Mouse (Mus musculus): ENCODE measurements around the gene Cldn4.

Cldn4 gene

GRCm38 (mm10) chr5:134945266-134945959 is 1.3 kb downstream of the Cldn4 start:
- no peak for TF ChIP-seq GATA4 (IDR thresholded peaks at IDR 0.05; ENCODE audit: insufficient replicate concordance, low read length)

DNA sequence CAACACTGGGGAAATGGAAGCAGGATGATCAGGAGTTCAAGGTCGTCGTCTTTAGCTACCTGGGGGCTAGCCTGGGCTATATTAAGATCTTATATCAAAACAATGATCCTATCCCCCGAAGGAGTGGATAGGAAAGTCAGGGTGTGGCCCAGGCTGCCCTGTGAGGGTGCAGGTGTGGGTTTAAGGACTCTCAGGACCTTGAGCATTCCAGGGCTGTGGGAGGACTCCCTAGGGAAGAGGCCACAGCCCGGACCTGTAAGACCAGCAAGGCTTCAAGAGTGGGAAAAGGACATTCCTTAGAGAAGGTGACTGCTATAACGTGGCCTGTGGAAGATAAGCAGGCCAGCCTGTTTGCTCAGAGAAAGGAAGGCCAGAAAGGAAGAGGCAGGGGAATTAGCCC is 2.6 kb downstream of the Cldn4 start:
- TF ChIP-seq GATA4 (IDR thresholded peaks at IDR 0.05; ENCODE audit: insufficient replicate concordance, low read length): no peak

DNA sequence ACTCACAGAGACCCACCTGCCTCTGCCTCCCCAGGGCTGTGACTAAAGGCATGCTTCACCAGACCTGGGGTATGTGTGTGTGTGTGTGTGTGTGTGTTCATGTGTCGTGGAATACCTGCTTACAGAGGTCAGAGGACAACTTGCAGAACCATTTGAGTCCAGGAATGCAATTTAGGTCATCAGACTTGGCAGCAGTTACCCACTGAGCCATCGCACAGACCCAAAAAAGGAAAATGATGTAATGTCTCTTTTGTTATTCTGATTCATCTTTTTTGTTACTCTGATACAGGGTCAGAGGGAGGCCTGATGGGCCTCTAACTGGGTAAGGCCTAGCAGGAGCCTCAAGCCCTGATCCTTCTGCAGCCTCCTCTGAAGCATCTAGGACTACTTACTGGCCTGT is 4.0 kb downstream of the Cldn4 start:
- no peak for TF ChIP-seq GATA4 (IDR thresholded peaks at IDR 0.05; ENCODE audit: insufficient replicate concordance, low read length)

GRCm38 (mm10) chr5:134941472-134942209 is 5.1 kb downstream of the Cldn4 start:
- TF ChIP-seq GATA4 (IDR thresholded peaks at IDR 0.05; ENCODE audit: insufficient replicate concordance, low read length): no peak

DNA sequence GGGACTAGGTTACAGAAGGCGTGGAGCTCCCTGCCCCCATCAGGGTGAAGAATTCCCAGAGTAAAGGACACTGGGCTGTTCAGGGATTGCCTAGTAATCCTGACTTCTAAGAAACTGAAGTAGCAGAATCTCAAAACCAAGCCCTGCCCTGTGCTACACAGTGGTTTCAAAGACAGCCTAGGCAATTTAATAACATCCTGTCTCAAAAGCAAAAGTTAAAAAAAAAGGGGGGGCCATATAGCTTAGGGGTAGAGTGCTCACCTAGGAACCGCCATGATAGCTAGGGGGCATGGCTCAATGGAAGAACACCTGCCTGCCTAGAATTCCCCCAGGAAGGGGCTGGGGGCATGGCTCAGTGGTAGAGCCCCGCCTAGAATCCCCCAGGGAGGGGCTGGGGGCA is 7.7 kb downstream of the Cldn4 start:
- TF ChIP-seq GATA4 (IDR thresholded peaks at IDR 0.05; ENCODE audit: insufficient replicate concordance, low read length): no peak

- no peak for TF ChIP-seq GATA4 (IDR thresholded peaks at IDR 0.05; ENCODE audit: insufficient replicate concordance, low read length)
These were observed 10.0 kb downstream of the Cldn4 start for GRCm38 (mm10) chr5:134936626-134937185.

DNA sequence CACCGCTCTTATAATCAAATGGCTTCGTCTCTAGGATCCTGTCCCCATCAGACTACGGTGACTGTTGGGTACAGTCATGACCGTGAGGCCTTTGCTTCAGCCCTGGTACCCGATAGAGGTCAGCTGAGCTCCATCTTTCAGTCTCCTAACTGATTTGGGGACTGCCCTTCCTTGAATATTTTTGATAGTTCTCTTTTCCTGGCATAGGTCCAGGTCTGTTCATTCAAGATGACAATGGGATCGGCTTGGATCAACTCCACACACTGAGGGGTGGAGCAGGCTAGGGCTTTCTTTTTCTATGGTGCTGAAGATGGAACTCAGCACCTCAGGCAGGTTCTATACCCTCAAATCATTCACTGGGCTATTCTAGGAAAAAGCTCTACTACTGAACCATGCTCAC is 10.7 kb downstream of the Cldn4 start:
- TF ChIP-seq GATA4 (IDR thresholded peaks at IDR 0.05; ENCODE audit: insufficient replicate concordance, low read length): no peak

- no peak for TF ChIP-seq GATA4 (IDR thresholded peaks at IDR 0.05; ENCODE audit: insufficient replicate concordance, low read length)
These were observed 12.1 kb downstream of the Cldn4 start for GRCm38 (mm10) chr5:134934666-134935065.

GRCm38 (mm10) chr5:134933281-134933680 is 13.5 kb downstream of the Cldn4 start:
- no peak for TF ChIP-seq GATA4 (IDR thresholded peaks at IDR 0.05; ENCODE audit: insufficient replicate concordance, low read length)

DNA sequence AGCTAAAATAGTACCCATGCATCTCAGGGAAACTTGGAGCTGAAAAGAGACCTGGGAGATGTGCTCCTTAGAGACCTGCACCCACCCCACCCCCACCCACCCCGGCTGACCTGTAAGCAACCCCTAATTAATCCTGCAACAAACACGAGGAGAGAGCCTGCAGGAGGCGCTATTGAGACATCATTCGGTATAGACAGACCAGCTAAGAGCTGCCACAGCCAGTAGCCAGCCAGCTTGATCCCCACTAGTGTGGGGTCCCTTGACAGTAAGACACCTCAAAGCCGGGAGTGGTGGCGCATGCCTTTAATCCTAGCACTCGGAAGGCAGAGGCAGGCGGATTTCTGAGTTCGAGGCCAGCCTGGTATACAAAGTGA is 13.8 kb downstream of the Cldn4 start:
- no peak for TF ChIP-seq GATA4 (IDR thresholded peaks at IDR 0.05; ENCODE audit: insufficient replicate concordance, low read length)

DNA sequence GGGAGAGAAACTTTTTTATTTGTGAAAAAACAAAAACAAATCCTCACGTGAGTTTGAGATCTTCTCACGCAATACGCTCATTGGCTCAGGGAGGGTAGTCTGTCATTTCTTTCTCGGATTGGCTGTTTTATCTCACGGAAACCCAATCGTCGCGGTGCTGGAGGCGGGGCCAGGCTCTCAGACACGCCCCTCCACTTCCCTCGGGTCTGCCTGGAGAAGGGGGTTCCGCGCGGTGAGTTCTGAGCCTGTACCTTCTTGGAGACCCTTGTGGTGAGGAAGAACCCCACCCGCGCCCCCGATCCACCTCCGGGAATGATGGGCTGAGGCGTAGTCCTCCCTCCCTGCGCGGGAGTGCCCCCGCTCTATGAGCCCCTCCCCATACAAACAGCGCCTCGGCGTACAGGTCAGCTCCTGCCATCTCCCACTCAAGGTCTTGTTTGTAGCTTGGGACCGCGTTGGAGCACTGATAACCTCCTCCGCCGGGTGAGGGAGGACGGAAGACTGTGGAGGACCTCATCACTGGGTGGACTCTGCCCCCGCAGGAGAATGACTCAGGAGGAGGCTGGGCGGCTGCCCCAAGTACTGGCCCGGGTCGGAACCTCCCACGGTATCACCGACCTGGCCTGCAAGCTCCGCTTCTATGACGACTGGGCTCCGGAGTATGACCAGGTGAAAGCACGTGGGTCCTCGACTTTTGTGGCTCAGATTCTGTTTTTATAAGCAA is 14.4 kb downstream of the Cldn4 start, which contains the start of gene Mettl27:
Gene Mettl27, plus strand, starts transcription at position 190 of the 724 bp plus-strand sequence.
- no peak for TF ChIP-seq GATA4 (IDR thresholded peaks at IDR 0.05; ENCODE audit: insufficient replicate concordance, low read length)

GRCm38 (mm10) chr5:134929988-134930387 is 16.7 kb downstream of the Cldn4 start:
- no peak for TF ChIP-seq GATA4 (IDR thresholded peaks at IDR 0.05; ENCODE audit: insufficient replicate concordance, low read length)

- TF ChIP-seq GATA4 (IDR thresholded peaks at IDR 0.05; ENCODE audit: insufficient replicate concordance, low read length): no peak
These were observed 20.0 kb downstream of the Cldn4 start for GRCm38 (mm10) chr5:134926726-134927125.

DNA sequence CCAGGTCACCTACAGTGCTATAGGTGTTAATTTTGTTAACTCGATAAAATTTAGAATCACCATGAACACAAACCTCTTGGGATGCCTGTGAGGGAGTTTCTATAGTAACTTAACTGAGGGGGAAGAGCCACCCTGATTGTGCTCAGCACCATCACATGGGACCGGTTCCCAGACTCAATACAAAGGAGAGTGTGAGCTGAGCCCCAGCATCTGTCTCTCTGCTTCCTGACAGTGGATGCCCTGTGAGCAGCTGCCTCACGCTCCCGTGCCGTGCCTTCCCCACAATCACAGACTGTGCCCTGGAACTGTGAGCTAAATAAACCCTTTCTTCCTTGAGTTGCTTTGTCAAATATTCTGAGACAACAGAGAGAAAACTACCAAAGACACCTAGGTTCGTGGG is 23.6 kb downstream of the Cldn4 start:
- TF ChIP-seq GATA4 (IDR thresholded peaks at IDR 0.05; ENCODE audit: insufficient replicate concordance, low read length): no peak

DNA sequence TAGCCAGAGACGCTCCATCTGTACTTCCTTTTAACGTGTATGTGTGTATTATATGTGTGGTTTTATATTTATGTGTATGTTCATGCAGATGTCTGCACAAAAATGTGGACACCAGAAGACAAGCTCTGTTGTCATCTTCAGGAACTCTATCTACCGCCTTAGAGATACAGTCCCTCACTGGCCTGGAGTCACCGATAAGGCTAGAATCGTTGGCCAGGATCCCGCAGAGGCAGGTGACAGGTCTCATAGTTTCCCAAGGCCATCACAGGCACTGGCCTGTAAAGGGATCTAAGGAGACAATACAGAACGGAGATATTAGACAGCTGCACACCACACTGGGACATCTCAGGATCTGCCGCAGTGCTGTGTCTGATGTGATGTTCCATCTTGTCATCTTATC is 25.6 kb downstream of the Cldn4 start:
- TF ChIP-seq GATA4 (IDR thresholded peaks at IDR 0.05; ENCODE audit: insufficient replicate concordance, low read length): no peak
